Mouse (Mus musculus) G1E (cell line): Measurements from ENCODE around the gene Dazl.

Experiments
- CTCF ChIP-seq: IDR thresholded peaks from 2 replicates; pipeline ENCODE4 v1.5.1; 2012; ENCODE audit warnings: low read depth, low read length, inconsistent platforms, mixed read lengths
- GATA1 ChIP-seq: IDR thresholded peaks from 2 replicates; pipeline ENCODE4 v1.6.1; 2012; ENCODE audit warnings: borderline replicate concordance, low read length, inconsistent platforms, mixed read lengths
- POLR2AphosphoS5 ChIP-seq: IDR thresholded peaks from 2 replicates; pipeline ENCODE4 v1.6.1; 2012; ENCODE audit warnings: low read depth, low read length, inconsistent platforms; ENCODE audit not compliant: insufficient replicate concordance
- TAL1 ChIP-seq: conservative IDR thresholded peaks from 2 replicates; pipeline ENCODE4 v1.6.1; 2012; ENCODE audit warnings: low read depth, low read length, inconsistent platforms, mixed read lengths

DNA sequence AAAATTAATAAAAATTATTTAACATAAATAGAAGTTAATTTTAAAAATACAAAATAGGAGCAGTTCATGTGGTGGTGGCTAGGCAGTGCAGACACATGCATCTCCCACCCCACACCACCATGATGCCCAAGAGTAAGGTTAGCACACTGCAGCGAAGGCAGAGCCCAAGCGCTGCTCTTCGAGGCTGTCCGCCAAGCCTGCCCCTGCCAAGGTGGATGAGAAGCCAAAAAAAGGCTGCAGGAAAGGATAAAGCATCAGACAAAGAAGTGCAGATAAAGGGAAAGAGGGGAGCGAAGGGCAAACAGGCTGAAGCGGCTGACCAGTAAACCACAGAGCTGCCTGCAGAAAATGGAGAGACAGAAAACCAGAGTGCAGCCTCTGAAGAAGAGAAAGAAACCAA, 32.6 kb downstream of the Dazl start:
- TF ChIP-seq CTCF (no peak), POLR2AphosphoS5 (no peak), TAL1 (no peak), GATA1 (no peak)
